Mouse (Mus musculus) v-Abl transformed pro-B cells (cell line): ENCODE measurements at regions not wholly inside any gene's neighbourhood (a gene's known extent, or its start where the extent isn't known, plus 50 kb on each side); places are given as distances from the start of the nearest gene placed in this dataset.

ENCODE experiments used
- in situ Hi-C, 2 experiments: fragments of 400-800 bp; cut with MboI; formaldehyde crosslinking; loops; one replicate each; pipeline ENCODE4 v1.15.1; 2025; ENCODE audit not compliant: unreplicated experiment in 2 of 2

DNA sequence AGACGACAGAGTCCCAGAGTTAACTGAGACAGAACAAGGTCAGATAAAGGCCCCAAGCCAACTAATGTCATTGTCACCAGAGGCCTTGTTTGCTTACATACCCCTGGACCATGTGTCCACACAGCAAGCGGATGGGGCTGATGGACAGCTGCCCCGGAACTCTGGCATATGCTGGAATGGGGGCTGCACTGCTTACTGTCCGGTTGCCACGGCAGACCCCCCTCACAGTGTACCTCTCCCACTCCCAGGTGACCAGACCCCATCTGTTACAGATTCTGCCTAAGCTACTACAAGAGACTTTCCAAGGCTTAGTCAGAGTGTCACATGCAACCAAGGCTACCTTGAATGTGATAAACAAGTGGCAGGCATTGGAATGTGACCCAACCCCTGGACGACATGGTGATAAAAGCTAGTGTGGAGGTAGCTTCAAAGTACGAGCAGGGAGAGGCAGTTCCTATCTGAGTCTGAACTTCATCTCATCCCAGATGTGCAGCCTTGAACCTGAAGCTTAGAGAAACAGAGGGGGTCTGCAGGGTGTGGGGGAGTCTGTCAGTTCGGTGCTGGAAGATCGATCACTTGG lies 117.0 kb upstream of the Zmiz1 start:
- in situ Hi-C loops: no loop called here

DNA sequence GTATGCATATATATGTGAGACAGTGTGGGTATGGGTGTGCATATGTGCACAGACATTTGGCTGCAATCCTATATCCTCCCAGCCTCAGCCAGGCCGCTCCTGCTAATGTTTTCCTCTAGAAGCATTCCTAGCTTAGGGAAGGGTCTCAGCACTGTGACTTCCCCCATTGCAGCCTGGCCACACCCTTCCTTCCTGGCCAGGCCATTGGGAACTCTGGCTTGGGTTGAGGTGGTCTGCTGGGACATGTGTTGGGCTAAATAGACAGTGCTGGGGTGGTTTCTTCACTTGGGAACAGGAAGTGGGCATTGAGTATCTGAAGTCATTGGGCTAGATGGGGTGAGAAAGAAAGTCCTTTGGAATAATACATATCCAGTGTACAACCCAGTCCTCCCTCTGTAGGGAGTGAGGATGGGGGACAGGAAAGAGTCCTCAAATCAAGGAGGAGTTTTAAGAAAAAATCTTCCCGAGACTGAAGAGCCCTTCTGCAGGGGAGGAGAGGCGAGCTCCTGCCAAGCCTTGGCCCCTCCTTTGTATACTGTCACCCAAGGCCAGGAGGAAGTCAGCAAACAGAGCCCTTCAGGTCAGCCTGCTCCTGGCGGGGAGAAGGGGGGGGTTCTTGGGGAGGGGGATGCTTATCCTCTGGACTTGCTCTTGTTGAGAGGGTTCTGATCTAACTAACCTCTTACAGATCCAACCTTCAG lies 116.0 kb upstream of the Zmiz1 start:
- in situ Hi-C loops: no loop called here

DNA sequence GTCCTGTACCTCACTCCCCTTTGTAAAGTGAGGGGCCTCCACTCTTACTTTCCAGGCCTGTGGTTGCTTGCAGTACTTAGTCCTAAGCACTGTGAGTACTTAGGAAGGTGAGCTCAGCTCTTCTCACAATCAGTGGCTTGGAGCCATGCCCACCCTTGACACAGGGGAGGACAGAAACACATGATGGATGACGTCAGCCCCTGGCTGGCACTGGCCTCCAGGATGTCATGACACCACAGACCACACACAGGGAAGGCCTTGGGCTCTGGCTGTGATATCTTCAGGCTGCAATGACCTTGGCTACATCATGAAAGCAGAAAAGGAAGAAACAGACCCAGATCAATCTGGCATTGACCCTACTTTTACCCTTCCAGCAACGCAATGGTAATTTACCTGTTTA lies 113.0 kb upstream of the Zmiz1 start:
- in situ Hi-C loops: no loop called here

DNA sequence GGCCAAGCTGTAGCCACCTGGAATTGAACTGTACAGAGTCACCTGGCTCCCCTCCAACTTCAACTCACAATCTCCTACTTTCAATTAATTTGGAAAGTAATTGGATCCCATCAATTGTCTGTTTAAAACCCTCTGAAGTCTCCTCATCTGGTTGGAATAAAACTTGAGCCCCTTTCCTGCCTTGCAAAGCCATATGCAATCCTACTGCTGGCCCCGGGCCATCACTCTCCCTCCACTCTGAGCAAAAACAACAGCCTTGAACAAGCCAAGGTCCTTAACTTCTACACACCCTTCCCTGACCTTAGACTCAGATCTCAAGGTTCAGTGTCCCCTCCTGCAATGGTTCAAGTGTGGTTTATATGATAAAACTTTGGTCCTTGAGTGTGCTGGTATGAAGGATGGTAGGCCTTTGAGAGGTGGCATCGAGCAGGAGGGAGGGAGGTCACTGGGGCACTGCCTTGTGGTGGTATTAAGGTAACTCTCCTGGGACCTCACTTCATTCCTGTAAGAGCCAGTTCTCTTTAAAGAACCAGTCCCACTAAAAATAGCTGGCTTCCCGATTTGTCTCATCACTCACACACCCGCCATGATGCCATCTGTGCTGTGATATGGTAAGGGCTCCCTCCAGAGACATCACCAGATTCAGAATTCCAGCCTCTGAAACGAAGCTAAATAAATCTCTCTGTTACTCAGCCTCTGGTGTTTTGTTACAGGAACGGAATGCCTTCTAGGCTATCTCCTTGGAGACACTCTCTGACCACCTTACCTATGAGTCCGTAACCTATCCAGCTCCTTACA lies 112.0 kb upstream of the Zmiz1 start:
- in situ Hi-C loops: no loop called here

DNA sequence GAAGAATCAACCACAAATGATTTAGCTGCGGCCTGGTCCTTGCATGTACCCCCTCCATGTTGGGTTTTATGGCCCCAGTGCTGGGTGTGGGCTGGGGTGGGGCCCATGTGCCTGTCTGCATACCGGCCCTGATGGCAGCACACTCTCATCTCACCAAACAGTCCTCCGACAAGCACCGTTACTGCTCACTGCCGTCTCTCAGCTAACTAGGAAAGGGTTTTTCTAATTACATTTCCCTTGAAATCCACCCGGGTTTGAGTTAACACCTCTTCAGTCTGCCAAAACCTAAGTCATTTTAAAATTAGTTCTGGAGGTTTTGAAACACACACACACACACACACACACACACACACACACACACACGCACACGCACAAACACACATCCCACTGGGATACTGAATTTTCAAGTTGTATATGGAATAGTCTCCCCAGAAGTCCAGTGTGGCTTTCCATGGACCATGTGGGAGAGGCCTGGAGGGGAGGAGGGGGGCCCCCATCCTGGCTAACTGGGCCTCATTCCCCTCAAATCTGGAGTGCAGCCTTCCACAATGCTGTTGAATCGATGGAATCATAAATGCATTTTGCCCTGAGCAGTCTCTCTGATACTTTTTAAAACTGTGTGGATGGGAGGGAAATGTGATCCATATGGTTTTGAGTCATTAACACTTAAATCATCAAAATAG lies 108.6 kb upstream of the Zmiz1 start:
- in situ Hi-C loops: no loop called here

DNA sequence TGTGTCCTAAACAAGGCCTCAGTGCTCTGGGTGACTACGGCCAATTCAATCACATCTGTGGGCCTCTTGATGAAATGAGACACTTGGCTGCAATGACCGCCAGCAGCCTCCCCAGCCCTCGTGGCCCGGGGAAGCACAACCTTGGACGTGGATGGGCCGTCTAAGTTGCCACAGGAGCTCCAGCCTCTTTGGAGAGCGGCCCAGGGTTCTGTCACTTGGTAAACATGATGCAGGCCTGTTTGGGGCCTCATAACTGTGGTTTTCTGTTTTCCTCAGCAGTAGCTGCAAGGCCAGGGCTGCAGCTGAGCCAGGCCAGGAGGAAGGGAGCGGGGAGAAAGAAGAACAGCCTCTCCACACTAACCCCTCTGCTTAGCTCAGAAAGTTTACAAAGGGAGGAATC lies 105.2 kb upstream of the Zmiz1 start:
- in situ Hi-C loops: no loop called here

DNA sequence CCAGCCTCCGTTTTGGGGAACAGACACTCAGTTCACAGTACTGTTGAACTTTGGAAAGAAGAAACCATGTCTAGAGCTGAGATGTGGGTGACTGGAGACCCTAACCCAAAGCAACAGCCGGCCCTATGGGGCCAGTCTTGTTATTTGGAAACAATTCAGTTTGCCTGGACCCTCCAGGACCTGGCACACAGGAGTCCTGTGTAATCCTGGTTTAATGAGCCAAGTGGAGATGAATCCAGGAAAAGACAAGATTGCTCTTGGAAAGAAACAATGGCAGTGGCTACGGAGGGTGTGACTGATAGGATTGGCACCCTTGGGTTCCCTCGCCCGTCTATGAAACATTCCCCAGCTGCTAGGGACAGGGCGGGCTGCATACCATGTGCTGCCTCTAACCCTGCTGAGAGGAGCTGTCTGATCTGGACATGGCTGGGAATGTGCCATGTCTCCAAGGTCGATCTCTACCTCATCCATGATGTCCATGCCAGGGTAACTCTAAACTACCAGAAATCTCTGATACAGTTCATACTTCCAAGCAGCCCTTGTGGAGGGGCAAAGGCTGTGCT lies 104.6 kb upstream of the Zmiz1 start:
- in situ Hi-C loops: no loop called here

DNA sequence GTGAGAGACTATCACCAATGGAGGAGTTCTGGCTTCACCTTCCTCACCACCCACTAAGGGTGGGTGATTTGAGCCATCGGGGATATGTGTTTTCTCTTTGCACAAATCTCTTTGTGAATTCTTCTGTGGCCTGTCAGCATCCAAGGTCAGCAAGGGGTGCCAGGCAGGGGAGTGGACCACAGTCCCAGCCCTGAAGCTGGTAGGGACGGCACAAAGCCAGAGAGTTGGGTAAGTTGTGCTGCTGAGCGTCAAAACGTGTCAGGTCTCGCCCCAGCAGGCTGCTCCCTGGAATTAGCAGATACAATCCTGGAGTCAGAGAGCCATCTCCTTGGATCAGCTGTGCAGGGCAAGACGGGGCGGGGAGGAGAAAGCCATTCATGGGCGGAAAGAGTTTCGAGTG lies 101.2 kb upstream of the Zmiz1 start:
- in situ Hi-C loops: no loop called here

DNA sequence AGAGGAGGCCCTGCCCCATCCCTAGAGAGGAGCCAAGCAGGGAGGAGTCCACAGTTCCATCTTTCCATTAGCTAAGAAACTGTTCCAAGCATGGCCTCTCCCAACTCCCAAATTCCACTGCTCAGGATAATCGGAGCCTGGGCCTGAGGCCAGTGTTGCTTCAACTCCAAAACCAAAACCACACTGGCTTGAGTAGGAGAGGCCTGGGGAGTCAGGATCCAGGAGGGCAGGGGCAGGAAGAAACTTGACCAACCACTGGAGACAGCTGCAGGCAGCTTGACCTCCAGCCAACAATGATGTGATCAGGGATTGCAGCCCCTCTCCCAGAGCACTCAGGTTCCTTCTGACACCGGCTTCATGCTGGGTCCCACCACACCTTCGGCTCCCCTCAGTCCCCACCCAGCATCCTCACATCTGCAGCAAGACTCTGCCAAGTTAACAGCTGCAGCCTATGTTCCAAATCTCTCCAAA lies 99.1 kb upstream of the Zmiz1 start:
- in situ Hi-C loops: no loop called here

DNA sequence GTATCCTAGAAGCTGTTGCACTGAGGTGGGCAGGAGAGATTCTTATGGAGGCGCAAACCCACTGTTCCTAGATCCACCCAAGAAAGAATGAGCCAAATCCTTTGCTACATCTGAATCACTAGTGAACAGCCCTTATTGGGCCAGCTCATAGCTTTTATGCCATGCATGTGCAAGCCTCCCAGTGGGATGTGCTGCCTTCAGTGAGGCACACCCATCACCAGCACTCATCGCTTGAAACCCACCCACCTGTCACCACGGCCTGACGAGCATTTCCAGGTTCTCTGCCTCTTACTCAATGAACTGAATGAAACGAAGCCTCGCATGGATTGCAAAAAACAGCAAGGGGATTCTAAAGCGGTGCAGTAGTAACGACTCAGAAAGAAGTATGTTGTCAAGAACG lies 98.3 kb upstream of the Zmiz1 start:
- in situ Hi-C loops: no loop called here

DNA sequence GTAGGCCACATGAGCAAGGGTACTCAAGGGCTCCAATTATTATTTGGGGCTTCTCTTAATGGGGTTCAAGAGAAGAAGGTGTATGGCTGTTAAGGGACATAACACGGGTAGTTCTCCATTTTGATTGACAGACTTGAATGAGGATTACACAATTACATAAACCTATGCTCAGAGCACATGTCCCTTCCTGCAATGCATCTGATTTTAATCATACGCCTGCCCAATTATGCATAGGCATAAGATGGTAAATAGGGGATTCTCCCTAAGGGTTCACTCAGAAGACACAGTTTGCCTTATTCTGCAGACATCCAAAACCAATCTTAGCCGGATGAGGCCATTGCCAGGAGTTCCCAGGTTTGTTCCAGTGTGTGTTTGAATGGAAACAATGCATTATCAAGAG lies 97.9 kb upstream of the Zmiz1 start:
- in situ Hi-C loops: no loop called here

DNA sequence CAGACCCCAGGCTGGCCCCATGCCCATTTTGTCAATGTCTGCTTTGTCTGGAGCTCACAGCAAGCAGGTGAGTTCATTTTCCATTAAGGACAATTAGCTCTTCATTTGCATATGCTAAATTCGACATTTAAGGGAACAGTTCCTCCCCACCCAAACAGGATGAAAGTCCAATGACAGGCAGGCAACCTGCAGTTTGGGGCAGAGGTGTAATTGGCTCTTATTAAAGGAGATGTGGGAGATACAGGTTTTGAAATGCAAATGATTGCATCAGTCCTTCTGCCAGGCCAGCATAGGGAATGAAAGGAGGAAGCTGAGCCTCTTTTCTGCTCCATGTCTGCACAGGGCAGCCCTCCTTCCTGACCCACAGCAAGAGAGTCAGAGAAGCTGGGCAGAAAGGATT lies 96.2 kb upstream of the Zmiz1 start:
- in situ Hi-C loops: no loop called here

DNA sequence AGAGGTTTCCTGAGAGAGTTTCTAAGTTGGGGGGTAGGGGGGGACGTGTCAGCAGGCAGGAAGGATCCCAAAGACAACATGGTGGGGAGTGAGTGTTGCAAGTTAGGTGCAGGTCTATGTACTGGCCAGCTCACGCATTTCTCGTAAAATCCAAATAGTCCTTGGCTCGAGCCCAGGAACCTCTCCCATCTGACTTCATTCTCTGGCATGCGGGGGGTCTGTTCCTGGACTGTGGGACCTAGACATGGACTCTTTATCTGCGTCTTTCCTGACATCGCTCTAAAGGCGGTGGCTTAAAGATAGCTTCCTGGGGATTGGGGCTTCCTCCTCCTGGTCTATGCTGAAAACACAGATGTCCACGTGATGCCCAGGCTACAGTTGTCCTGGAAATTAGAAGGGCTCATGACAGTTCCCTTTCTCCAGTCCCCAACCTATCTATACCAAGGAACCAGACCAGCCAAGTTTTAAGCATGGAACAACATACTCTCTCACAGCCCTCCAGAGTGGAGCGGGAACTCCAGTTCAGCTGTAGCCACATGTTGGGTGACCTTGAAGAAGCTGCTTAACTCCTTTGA lies 93.7 kb upstream of the Zmiz1 start:
- in situ Hi-C loops: no loop called here

DNA sequence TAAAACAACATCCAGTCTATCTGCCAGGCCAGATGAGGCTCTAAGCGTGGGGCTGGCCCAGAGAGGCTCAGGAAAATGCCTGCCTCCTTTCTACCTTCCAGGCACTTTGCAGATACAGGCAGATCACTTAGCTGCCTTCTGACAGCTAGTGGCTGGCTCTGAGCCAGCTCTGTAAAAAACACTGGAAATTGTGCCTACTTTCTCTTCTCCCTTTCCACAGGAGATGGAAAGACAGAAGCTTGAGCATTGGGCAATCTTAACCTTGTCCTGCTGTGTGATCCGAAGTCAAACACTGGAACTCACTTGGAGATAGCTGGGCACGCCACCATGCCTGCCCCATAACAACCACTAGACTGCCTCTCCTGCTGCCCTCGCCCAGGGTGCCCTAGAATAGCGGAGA lies 93.0 kb upstream of the Zmiz1 start:
- in situ Hi-C loops: no loop called here

DNA sequence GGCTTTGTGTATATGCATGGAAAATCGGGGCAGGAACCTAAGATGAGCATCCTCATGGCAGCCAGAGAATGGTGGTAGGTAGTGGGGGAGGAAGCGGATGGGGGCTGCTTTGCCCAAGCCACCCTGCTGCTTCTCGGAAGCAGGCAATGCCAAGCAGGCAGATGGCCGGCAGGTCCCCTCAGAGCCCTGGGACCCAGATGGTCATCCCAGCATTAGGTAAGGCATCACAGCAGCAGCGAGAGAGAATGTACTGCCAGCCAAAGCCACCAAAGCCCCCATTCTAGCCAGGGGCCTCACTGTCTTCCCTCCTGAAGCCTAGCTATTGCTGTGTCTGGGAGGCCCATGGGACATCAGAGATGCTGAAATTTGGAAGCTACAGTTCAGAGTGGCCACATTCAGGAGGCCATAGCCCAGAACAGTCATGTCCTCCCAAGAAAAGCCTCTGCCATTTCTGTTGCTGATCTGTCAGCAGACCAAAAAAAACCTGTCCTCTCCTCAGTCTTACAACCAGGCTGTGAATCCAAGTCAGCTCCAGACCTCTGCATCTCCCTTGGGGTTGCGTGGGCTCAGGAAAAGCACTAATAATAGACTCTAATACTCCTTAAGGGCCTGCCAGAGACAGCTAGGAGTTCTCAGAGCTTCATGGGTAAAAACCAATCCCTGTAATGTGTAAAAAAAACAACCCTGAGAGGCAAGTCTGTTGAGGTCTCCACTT lies 88.5 kb upstream of the Zmiz1 start:
- in situ Hi-C loops: loop anchor here in 1 of 2 experiments (10.0 kb wide), 1 partner anchor 194 kb away; no protein-coding TSS in a partner anchor

DNA sequence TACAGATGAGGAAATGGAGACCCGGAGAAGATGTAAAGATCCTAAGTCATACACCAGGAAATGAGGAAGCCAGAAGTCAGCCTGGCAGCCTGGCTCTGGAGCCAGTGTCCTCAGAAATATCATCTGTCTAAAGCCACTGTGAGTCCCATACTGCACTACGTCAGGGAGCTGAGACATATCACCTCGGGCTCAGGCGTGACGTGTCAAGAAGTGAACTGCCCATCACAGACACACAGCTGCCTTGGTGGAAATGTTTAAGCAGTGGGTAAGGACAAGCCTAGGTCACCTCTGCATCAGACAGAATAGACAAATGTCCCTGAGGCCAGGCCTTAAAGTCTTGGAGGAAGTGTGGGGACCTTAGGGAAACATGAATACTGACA lies 88.0 kb upstream of the Zmiz1 start:
- in situ Hi-C loops: loop anchor here in 1 of 2 experiments (10.0 kb wide), 1 partner anchor 194 kb away; no protein-coding TSS in a partner anchor

DNA sequence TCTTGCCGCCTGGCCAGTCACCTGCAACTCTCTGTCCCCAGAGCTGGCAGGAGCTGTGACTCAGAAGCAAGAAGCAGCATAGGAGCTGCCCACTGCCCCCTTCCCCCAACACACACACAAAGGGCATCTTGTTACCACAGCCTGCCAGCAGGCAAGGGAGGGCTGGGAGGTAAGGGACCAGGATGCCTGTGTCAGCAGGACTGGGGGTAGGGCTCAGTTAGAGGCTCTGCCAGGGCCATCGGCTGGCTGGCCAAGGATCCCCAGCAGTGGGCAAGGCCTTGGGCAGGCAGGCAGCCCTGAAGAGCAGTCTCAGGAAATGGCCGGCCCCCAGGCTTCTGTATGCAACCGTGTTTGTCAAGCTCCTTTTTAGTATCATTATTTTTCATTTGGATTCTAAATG lies 87.3 kb upstream of the Zmiz1 start:
- in situ Hi-C loops: loop anchor here in 1 of 2 experiments (10.0 kb wide), 1 partner anchor 193 kb away; no protein-coding TSS in a partner anchor

DNA sequence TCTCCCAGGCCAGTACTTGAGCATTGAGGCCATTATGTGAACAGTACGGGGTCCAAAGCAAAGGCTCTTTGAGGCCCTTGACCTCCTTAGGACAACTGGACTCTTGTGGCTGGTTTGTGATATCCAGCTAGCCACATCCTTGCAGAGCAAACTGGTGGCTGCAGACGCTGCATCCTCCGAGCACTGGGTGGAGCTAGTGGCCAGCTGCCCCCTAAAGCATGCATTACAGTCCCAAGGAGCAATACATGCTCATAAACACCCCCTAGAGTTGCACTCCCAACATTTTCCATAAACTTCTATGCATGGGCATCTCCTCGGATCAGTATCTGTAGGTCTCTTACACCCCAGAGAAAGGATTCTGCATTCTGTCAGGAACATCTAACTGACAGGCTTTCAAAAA lies 86.4 kb upstream of the Zmiz1 start:
- in situ Hi-C loops: loop anchor here in 1 of 2 experiments (10.0 kb wide), 1 partner anchor 192 kb away; no protein-coding TSS in a partner anchor

DNA sequence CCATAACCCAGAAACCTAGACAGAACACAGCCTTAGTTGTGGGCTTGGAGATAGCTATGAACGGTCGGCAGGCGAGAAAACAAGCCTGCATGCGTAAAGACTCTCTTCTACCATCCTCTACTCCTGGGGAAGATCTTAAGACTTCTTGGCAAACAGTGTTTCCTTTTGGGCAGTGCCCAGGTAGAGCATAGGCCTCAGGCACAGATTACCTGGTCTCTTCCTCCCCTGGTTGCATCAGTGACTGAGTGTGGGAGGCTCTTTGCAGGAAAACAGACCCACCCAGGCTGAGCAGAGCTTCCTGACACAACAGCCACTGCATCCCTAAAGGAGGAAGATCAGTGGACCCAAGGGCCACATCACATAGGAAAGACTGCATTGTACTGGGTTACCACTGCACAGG lies 85.8 kb upstream of the Zmiz1 start:
- in situ Hi-C loops: loop anchor here in 1 of 2 experiments (10.0 kb wide), 1 partner anchor 192 kb away; no protein-coding TSS in a partner anchor
